Mouse (Mus musculus): Measurements from ENCODE around the gene Impdh2. TPM values are rescaled to one million over a fixed set of nuclear protein-coding genes. Genes with fewer than 3 reads are reported as not detected.
A peak's percentile ranks its signal among the peaks of the same experiment; 100 is the strongest.

Gene Impdh2
- polyA plus RNA-seq, 1 experiment = 160 TPM

- 38% methylated on average over 17 of the region's 17 CpGs for WGBS
Observed at GRCm38 (mm10) chr9:108568511-108568921, 8.4 kb downstream of the Impdh2 start.

GRCm38 (mm10) chr9:108569381-108570206, 9.5 kb downstream of the Impdh2 start, which contains the start of gene Dalrd3:
Dalrd3 (plus strand) TSS chr9:108569886.
- peaks cover 23% of the 10 kb centered on the region for H3K4me1 ChIP-seq (replicated peaks; ENCODE audit: control insufficient read depth, insufficient read depth, low read length)
- TF ChIP-seq POLR2A (IDR thresholded peaks at IDR 0.05; ENCODE audit: control insufficient read depth, extremely low read depth, insufficient read depth, low read length, poor library complexity) = peak; percentile 55; the same call in 1 of the 2 replicates
- TF ChIP-seq CTCF (IDR thresholded peaks at IDR 0.05; ENCODE audit: borderline replicate concordance, control insufficient read depth, extremely low read depth, insufficient read depth, low read length, poor library complexity) = peak; percentile 58
- peak within 1 kb of the TSS; percentile 87 for H3K4me3 ChIP-seq (ENCODE audit: control insufficient read depth, insufficient read depth, low read length)
- H3K36me3 ChIP-seq (ENCODE audit: control insufficient read depth, insufficient read depth, low read length) = peaks cover 12% of the 10 kb centered on the region
- 2% methylated on average over 42 of the region's 42 CpGs for WGBS
- peak within 1 kb of the TSS; percentile 61; the same call in 1 of the 2 replicates for H3K27ac ChIP-seq (ENCODE audit: control insufficient read depth, insufficient read depth, low read length)
- DNase-seq = peak; percentile 83
- no peaks in the 10 kb centered on the region for H3K27me3 ChIP-seq (ENCODE audit: control insufficient read depth, insufficient read depth, low read length)

More at GRCm38 (mm10) chr9:108568511-108568921, 8.4 kb downstream of the Impdh2 start:
- Histone ChIP-seq H3K27me3 (ENCODE audit: control insufficient read depth, insufficient read depth, low read length) (no peaks in the 10 kb centered on the region), H3K27ac (ENCODE audit: control insufficient read depth, insufficient read depth, low read length) (peak overlapping the region; percentile 61; the same call in 1 of the 2 replicates), H3K4me3 (ENCODE audit: control insufficient read depth, insufficient read depth, low read length) (peak overlapping the region; percentile 87), H3K4me1 (replicated peaks; ENCODE audit: control insufficient read depth, insufficient read depth, low read length) (peaks cover 23% of the 10 kb centered on the region), H3K36me3 (ENCODE audit: control insufficient read depth, insufficient read depth, low read length) (peaks cover 15% of the 10 kb centered on the region)
- TF ChIP-seq CTCF (IDR thresholded peaks at IDR 0.05; ENCODE audit: borderline replicate concordance, control insufficient read depth, extremely low read depth, insufficient read depth, low read length, poor library complexity) (no peak), POLR2A (IDR thresholded peaks at IDR 0.05; ENCODE audit: control insufficient read depth, extremely low read depth, insufficient read depth, low read length, poor library complexity) (peak; percentile 8; the same call in 1 of the 2 replicates)
- peak; percentile 33 for DNase-seq

- Histone ChIP-seq H3K27me3 (ENCODE audit: control insufficient read depth, insufficient read depth, low read length) (no peaks in the 10 kb centered on the region), H3K36me3 (ENCODE audit: control insufficient read depth, insufficient read depth, low read length) (peaks cover 12% of the 10 kb centered on the region), H3K4me1 (replicated peaks; ENCODE audit: control insufficient read depth, insufficient read depth, low read length) (peaks cover 23% of the 10 kb centered on the region), H3K27ac (ENCODE audit: control insufficient read depth, insufficient read depth, low read length) (peak overlapping the region; percentile 14; the same call in 1 of the 2 replicates), H3K4me3 (ENCODE audit: control insufficient read depth, insufficient read depth, low read length) (peak overlapping the region; percentile 64)
- DNase-seq = peak; percentile 90
- 1% methylated on average over 40 of the region's 40 CpGs for WGBS
- TF ChIP-seq POLR2A (IDR thresholded peaks at IDR 0.05; ENCODE audit: control insufficient read depth, extremely low read depth, insufficient read depth, low read length, poor library complexity) (no peak), CTCF (IDR thresholded peaks at IDR 0.05; ENCODE audit: borderline replicate concordance, control insufficient read depth, extremely low read depth, insufficient read depth, low read length, poor library complexity) (peak; percentile 66; the same call in 1 of the 2 replicates)
Observed at GRCm38 (mm10) chr9:108570207-108570896, 10.3 kb downstream of the Impdh2 start.

GRCm38 (mm10) chr9:108571401-108571973, 11.4 kb downstream of the Impdh2 start:
- H3K27ac ChIP-seq (ENCODE audit: control insufficient read depth, insufficient read depth, low read length) = no peak overlapping the region
- peaks cover 12% of the 10 kb centered on the region for H3K36me3 ChIP-seq (ENCODE audit: control insufficient read depth, insufficient read depth, low read length)
- TF ChIP-seq POLR2A (IDR thresholded peaks at IDR 0.05; ENCODE audit: control insufficient read depth, extremely low read depth, insufficient read depth, low read length, poor library complexity) = no peak
- no peak for TF ChIP-seq CTCF (IDR thresholded peaks at IDR 0.05; ENCODE audit: borderline replicate concordance, control insufficient read depth, extremely low read depth, insufficient read depth, low read length, poor library complexity)
- 96% methylated on average over 16 of the region's 16 CpGs for WGBS
- no peak for DNase-seq
- peaks cover 18% of the 10 kb centered on the region for H3K4me1 ChIP-seq (replicated peaks; ENCODE audit: control insufficient read depth, insufficient read depth, low read length)
- H3K4me3 ChIP-seq (ENCODE audit: control insufficient read depth, insufficient read depth, low read length) = no peak overlapping the region
- H3K27me3 ChIP-seq (ENCODE audit: control insufficient read depth, insufficient read depth, low read length) = no peaks in the 10 kb centered on the region

GRCm38 (mm10) chr9:108572321-108572720, 12.2 kb downstream of the Impdh2 start:
- no peak overlapping the region for H3K4me3 ChIP-seq (ENCODE audit: control insufficient read depth, insufficient read depth, low read length)
- no peaks in the 10 kb centered on the region for H3K27me3 ChIP-seq (ENCODE audit: control insufficient read depth, insufficient read depth, low read length)
- no peak for DNase-seq
- H3K4me1 ChIP-seq (replicated peaks; ENCODE audit: control insufficient read depth, insufficient read depth, low read length) = peaks cover 21% of the 10 kb centered on the region
- no peak overlapping the region for H3K27ac ChIP-seq (ENCODE audit: control insufficient read depth, insufficient read depth, low read length)
- WGBS = 87% methylated on average over 10 of the region's 10 CpGs
- TF ChIP-seq CTCF (IDR thresholded peaks at IDR 0.05; ENCODE audit: borderline replicate concordance, control insufficient read depth, extremely low read depth, insufficient read depth, low read length, poor library complexity) (no peak), POLR2A (IDR thresholded peaks at IDR 0.05; ENCODE audit: control insufficient read depth, extremely low read depth, insufficient read depth, low read length, poor library complexity) (no peak)
- peaks cover 12% of the 10 kb centered on the region for H3K36me3 ChIP-seq (ENCODE audit: control insufficient read depth, insufficient read depth, low read length)
